Mouse (Mus musculus) CH12.LX (cell line): ENCODE data around the gene Taco1. TPM values are rescaled to one million over a fixed set of nuclear protein-coding genes. Genes with fewer than 3 reads are reported as not detected.
A peak's percentile ranks its signal among the peaks of the same experiment; 100 is the strongest.
"Not testable (repeated sequence)": the region's sequence is repeated elsewhere in the genome, so short reads cannot be mapped to it uniquely, and the experiment has no call there.

Source experiments
- DNase-seq: peaks from one replicate; pipeline ENCODE4 v3.0.0-alpha.2; 2013; ENCODE audit errors: extremely low read depth
- H3K27ac ChIP-seq: 2 replicates; pipeline ENCODE4 v1.5.1; 2012; ENCODE audit warnings: low read depth, mild to moderate bottlenecking, control low read depth, moderate library complexity; ENCODE audit not compliant: insufficient read depth
- H3K27me3 ChIP-seq: replicated peaks from 2 replicates; pipeline ENCODE3; 2012; ENCODE audit warnings: inconsistent platforms
- H3K36me3 ChIP-seq, 2 experiments: replicated peaks in 1 of 2; 2 replicates each; pipeline versions ENCODE3 to v1.6.1; 2012; ENCODE audit warnings: inconsistent platforms in 1 of 2, low read length in 1 of 2, mild to moderate bottlenecking in 1 of 2, mixed read lengths in 1 of 2, moderate library complexity in 1 of 2; ENCODE audit not compliant: control insufficient read depth in 1 of 2, insufficient read depth in 1 of 2
- H3K4me1 ChIP-seq, 2 experiments: 2 replicates each; pipeline ENCODE4 v1.6.1; 2012; ENCODE audit warnings: inconsistent platforms in 1 of 2, moderate library complexity in 1 of 2; ENCODE audit not compliant: insufficient read depth in 2 of 2, control insufficient read depth in 1 of 2
- H3K4me2 ChIP-seq: 2 replicates; pipeline ENCODE4 v1.6.1; 2012; ENCODE audit warnings: low read depth, mild to moderate bottlenecking, control low read depth; ENCODE audit not compliant: poor library complexity, insufficient read depth, severe bottlenecking
- H3K4me3 ChIP-seq, 3 experiments: fragments of 150-350 bp in 1 of 3; sonication (generic) in 1 of 3; replicated peaks in 1 of 3; 2 replicates each; pipeline versions ENCODE3 to v1.5.1; 2011 to 2012; ENCODE audit warnings: low read depth in 2 of 3, low read length in 2 of 3, mild to moderate bottlenecking in 2 of 3, moderate library complexity in 2 of 3, control low read depth in 1 of 3, improper control_type of control experiment in 1 of 3, inconsistent platforms in 1 of 3, mixed read lengths in 1 of 3; ENCODE audit not compliant: poor library complexity in 1 of 3
- H3K79me2 ChIP-seq: replicated peaks from 2 replicates; pipeline ENCODE4 v1.6.1; 2012; ENCODE audit warnings: mild to moderate bottlenecking, moderate library complexity; ENCODE audit not compliant: control insufficient read depth, poor library complexity, insufficient read depth, severe bottlenecking; ENCODE audit errors: extremely low read depth
- H3K9ac ChIP-seq: 2 replicates; pipeline ENCODE4 v1.6.1; 2012; ENCODE audit warnings: low read depth, mild to moderate bottlenecking, control low read depth, moderate library complexity; ENCODE audit not compliant: insufficient read depth
- H3K9me3 ChIP-seq: replicated peaks from 2 replicates; pipeline ENCODE3; 2012; ENCODE audit warnings: low read length, inconsistent platforms, mixed read lengths
- CTCF ChIP-seq, 2 experiments: IDR thresholded peaks in 1 of 2; conservative IDR thresholded peaks in 1 of 2; 2 replicates each; pipeline ENCODE4 v1.5.1; 2011 to 2012; ENCODE audit warnings: low read depth in 2 of 2, low read length in 2 of 2, improper control_type of control experiment in 1 of 2, inconsistent platforms in 1 of 2, mild to moderate bottlenecking in 1 of 2, moderate library complexity in 1 of 2
- ELF1 ChIP-seq: IDR thresholded peaks from 2 replicates; pipeline ENCODE4 v1.6.1; 2014; ENCODE audit warnings: low read depth, mild to moderate bottlenecking, inconsistent platforms, low read length, improper control_type of control experiment
- GABPA ChIP-seq: IDR thresholded peaks from 2 replicates; pipeline ENCODE4 v1.6.1; 2012; ENCODE audit warnings: low read depth, low read length, improper control_type of control experiment, inconsistent platforms; ENCODE audit not compliant: insufficient replicate concordance
- HCFC1 ChIP-seq: IDR thresholded peaks from 2 replicates; pipeline ENCODE4 v1.6.1; 2012; ENCODE audit warnings: low read depth, mild to moderate bottlenecking, inconsistent platforms, low read length, improper control_type of control experiment
- KAT2A ChIP-seq: IDR thresholded peaks from 2 replicates; pipeline ENCODE4 v1.6.1; 2012; ENCODE audit warnings: low read length, improper control_type of control experiment, inconsistent platforms; ENCODE audit not compliant: insufficient replicate concordance
- MAX ChIP-seq: IDR thresholded peaks from 2 replicates; pipeline ENCODE4 v1.6.1; 2011; ENCODE audit warnings: low read length, improper control_type of control experiment
- MEF2A ChIP-seq: IDR thresholded peaks from 2 replicates; pipeline ENCODE4 v1.6.1; 2014; ENCODE audit warnings: low read depth, mild to moderate bottlenecking, inconsistent platforms, low read length, improper control_type of control experiment, borderline replicate concordance
- MYC ChIP-seq: IDR thresholded peaks from 2 replicates; pipeline ENCODE4 v1.6.1; 2011; ENCODE audit warnings: low read depth, mild to moderate bottlenecking, improper control_type of control experiment, low read length
- RAD21 ChIP-seq: IDR thresholded peaks from 2 replicates; pipeline ENCODE4 v1.6.1; 2011; ENCODE audit warnings: low read depth, mild to moderate bottlenecking, low read length, improper control_type of control experiment, moderate library complexity
- SIN3A ChIP-seq: IDR thresholded peaks from 2 replicates; pipeline ENCODE4 v1.6.1; 2012; ENCODE audit warnings: low read length, improper control_type of control experiment, inconsistent platforms
- SMC3 ChIP-seq: IDR thresholded peaks from 2 replicates; pipeline ENCODE4 v1.6.1; 2011; ENCODE audit warnings: low read depth, low read length, improper control_type of control experiment
- ZC3H11A ChIP-seq: IDR thresholded peaks from 2 replicates; pipeline ENCODE4 v1.6.1; 2012; ENCODE audit warnings: low read depth, mild to moderate bottlenecking, inconsistent platforms, low read length, improper control_type of control experiment
- dilution Hi-C: fragments of 300-500 bp; cut with MboI; formaldehyde crosslinking; loops from 2 replicates; pipeline ENCODE4 v1.14.3; 2020; ENCODE audit warnings: low sequenced_read_pairs; ENCODE audit not compliant: extremely low pct_unique_long_range_greater_than_20kb, extremely low pct_ligation_motif_present
- in situ Hi-C: fragments of 300-500 bp; cut with MboI; formaldehyde crosslinking; loops from 3 replicates; pipeline ENCODE4 v1.14.3; 2019; ENCODE audit warnings: low sequenced_read_pairs, low pct_ligation_motif_present, low pct_unique_long_range_greater_than_20kb, mixed read lengths
- polyA plus RNA-seq: library from polyadenylated mRNA; unstranded; fragments of >175 nt; gene quantifications from 2 replicates; pipeline ENCODE4 v1.2.1, GENCODE M21; 2012; ENCODE audit warnings: low read depth; ENCODE audit not compliant: insufficient read length
- total RNA-seq, 2 experiments: library from RNA; depleted of rRNA; stranded (reverse); fragments of 300-350 nt in 1 of 2; fragments of >200 nt in 1 of 2; gene quantifications; 2 replicates each; pipeline ENCODE4 v1.2.3; 2012 to 2014

Gene Taco1
- total and polyA plus RNA-seq, 3 experiments: 30.8 to 35.8 (median 32.6) TPM

DNA sequence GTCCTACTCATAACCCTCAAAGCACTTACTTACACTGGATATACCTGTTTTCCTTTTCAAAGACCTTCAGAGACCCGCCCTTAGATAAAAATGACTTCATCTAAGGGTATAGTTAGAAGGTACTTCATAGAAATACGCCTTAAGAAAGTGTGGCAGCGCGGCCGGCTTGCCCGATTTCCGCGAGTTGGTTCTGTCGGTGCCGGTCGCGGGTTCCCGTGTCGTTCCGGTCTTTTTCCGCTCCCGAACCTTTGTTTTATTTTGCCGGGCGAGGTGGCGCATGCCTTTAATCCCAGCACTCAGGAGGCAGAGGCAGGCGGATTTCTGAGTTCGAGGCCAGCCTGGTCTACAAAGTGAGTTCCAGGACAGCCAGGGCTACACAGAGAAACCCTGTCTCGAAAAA is 755 bp downstream of the Taco1 start:
- peaks cover 8 to 37% of the 10 kb centered on the region in 2 experiments for H3K36me3 ChIP-seq
- dilution Hi-C loops: loop anchor here (25.0 kb wide), 1 partner anchor 129 kb away; no protein-coding TSS in a partner anchor
- H3K9me3 ChIP-seq, H3K27me3 ChIP-seq, in situ Hi-C loops, H3K79me2 ChIP-seq: not testable (repeated sequence)
- peak overlapping the region; percentile 68; the same call in 1 of the 2 replicates for H3K27ac ChIP-seq
- peak overlapping the region; percentile 67 for H3K4me2 ChIP-seq
- peak overlapping the region; percentile 73 for H3K9ac ChIP-seq
- DNase-seq: peak; percentile 87
- peaks cover 7 to 21% of the 10 kb centered on the region in 2 experiments for H3K4me1 ChIP-seq
- peak overlapping the region; percentile 86 to 95 (median 89) for H3K4me3 ChIP-seq

GRCm38 (mm10) chr11:106073774-106074173 is 7.9 kb downstream of the Taco1 start:
- no peaks in the 10 kb centered on the region for H3K27me3 ChIP-seq
- no peak overlapping the region for H3K27ac ChIP-seq
- DNase-seq: no peak
- no peak overlapping the region for H3K4me3 ChIP-seq
- in situ Hi-C loops: no loop called here
- H3K79me2 ChIP-seq: no peaks in the 10 kb centered on the region
- TF ChIP-seq KAT2A (no peak), HCFC1 (no peak), GABPA (no peak), MAX (no peak)
- no peaks in the 10 kb centered on the region for H3K9me3 ChIP-seq
- H3K36me3 ChIP-seq: peaks cover 27 to 55% of the 10 kb centered on the region in 2 experiments
- no peak overlapping the region for H3K9ac ChIP-seq
- no peak overlapping the region for H3K4me2 ChIP-seq
- peaks cover 0 to 2% of the 10 kb centered on the region in 2 experiments; a peak in 1 of 4 replicates for H3K4me1 ChIP-seq
- dilution Hi-C loops: loop anchor here (25.0 kb wide), 1 partner anchor 136 kb away; no protein-coding TSS in a partner anchor

GRCm38 (mm10) chr11:106076321-106076720 is 10.5 kb downstream of the Taco1 start:
- in situ Hi-C loops (no loop called here), dilution Hi-C loops (no loop called here)
- H3K27me3 ChIP-seq: no peaks in the 10 kb centered on the region
- peaks cover 18 to 35% of the 10 kb centered on the region in 2 experiments for H3K36me3 ChIP-seq
- H3K27ac ChIP-seq: no peak overlapping the region
- no peaks in the 10 kb centered on the region for H3K79me2 ChIP-seq
- H3K4me3 ChIP-seq: no peak overlapping the region
- peak; percentile 92 for DNase-seq
- H3K4me1 ChIP-seq: peaks cover 0 to 2% of the 10 kb centered on the region in 2 experiments; a peak in 1 of 4 replicates
- no peaks in the 10 kb centered on the region for H3K9me3 ChIP-seq
- no peak overlapping the region for H3K4me2 ChIP-seq
- no peak for TF ChIP-seq KAT2A
- peak; percentile 73 for TF ChIP-seq RAD21
- TF ChIP-seq ZC3H11A: peak; percentile 33; the same call in 1 of the 2 replicates
- TF ChIP-seq SIN3A: peak; percentile 6; the same call in 1 of the 2 replicates
- TF ChIP-seq SMC3: peak; percentile 95
- TF ChIP-seq ELF1: peak; percentile 55; the same call in 1 of the 2 replicates
- TF ChIP-seq HCFC1: no peak
- TF ChIP-seq MYC: no peak
- peak; percentile 92 to 95 for TF ChIP-seq CTCF (conservative IDR thresholded peaks at IDR 0.05 in 1 of 2, IDR thresholded peaks at IDR 0.05 in 1 of 2; ENCODE audit: low read depth in 2 of 2, low read length in 2 of 2)
- TF ChIP-seq MEF2A: no peak
- no peak overlapping the region for H3K9ac ChIP-seq
